ENCODE assay signal across 22 mouse cellular contexts in genomic region chr6:37748296-37748980, GRCm38 (mm10).
"Had no signal": no experiment of that assay in that cellular context is flagged by ENCODE, and none has a peak within 500 bp of the region (broad histone marks: within the 10 kb centered on the region; RNA-seq: fewer than 3 reads in every experiment).

No protein-coding gene starts in this region.

- H3K27ac ChIP-seq: kidney, embryonic 15.5 days; limb, embryonic 10.5 days; limb, embryonic 13.5 days; liver, embryonic 13.5 days; macrophage; midbrain, embryonic 12.5 days; midbrain, embryonic 15.5 days; neural tube, embryonic 12.5 days; neural tube, embryonic 15.5 days; stomach, embryonic 15.5 days had no signal

- DNase-seq: kidney, adult 2 months; kidney, postnatal 10 days; kidney, postnatal 36 days; liver; liver, embryonic 13.5 days; lung, adult 2 months; lung, postnatal 14 days; right cerebral cortex, adult 18-20 months; right cerebral cortex, postnatal 14 days; spleen, adult 18-20 months; thymus, adult 2 months; thymus, postnatal 14 days; thymus, postnatal 4 days had no signal

- H3K9ac ChIP-seq: kidney, embryonic 15.5 days; limb, embryonic 13.5 days; liver, embryonic 13.5 days; midbrain, embryonic 12.5 days; midbrain, embryonic 15.5 days; neural tube, embryonic 12.5 days; neural tube, embryonic 15.5 days; stomach, embryonic 15.5 days had no signal

- H3K27me3 ChIP-seq: kidney, embryonic 15.5 days; limb, embryonic 13.5 days; liver, embryonic 13.5 days; midbrain, embryonic 12.5 days; midbrain, embryonic 15.5 days; neural tube, embryonic 12.5 days; neural tube, embryonic 15.5 days; stomach, embryonic 15.5 days had no signal

- ATAC-seq: midbrain, embryonic 15.5 days had no signal

- H3K4me3 ChIP-seq: kidney, embryonic 15.5 days; limb, embryonic 10.5 days; limb, embryonic 13.5 days; liver, embryonic 13.5 days; midbrain, embryonic 12.5 days; midbrain, embryonic 15.5 days; neural tube, embryonic 12.5 days; neural tube, embryonic 15.5 days; stomach, embryonic 15.5 days had no signal

- H3K9me3 ChIP-seq: limb, embryonic 10.5 days; liver, embryonic 13.5 days; midbrain, embryonic 15.5 days; neural tube, embryonic 12.5 days; neural tube, embryonic 15.5 days; stomach, embryonic 15.5 days had no signal

- H3K4me1 ChIP-seq: limb, embryonic 10.5 days; limb, embryonic 13.5 days; liver, embryonic 13.5 days; midbrain, embryonic 12.5 days; midbrain, embryonic 15.5 days; neural tube, embryonic 12.5 days; neural tube, embryonic 15.5 days; stomach, embryonic 15.5 days had no signal

- H3K4me2 ChIP-seq: kidney, embryonic 15.5 days; limb, embryonic 13.5 days; liver, embryonic 13.5 days; midbrain, embryonic 12.5 days; midbrain, embryonic 15.5 days; neural tube, embryonic 12.5 days; neural tube, embryonic 15.5 days; stomach, embryonic 15.5 days had no signal

- H3K36me3 ChIP-seq: kidney, embryonic 15.5 days; limb, embryonic 10.5 days; limb, embryonic 13.5 days; liver, embryonic 13.5 days; midbrain, embryonic 12.5 days; midbrain, embryonic 15.5 days; neural tube, embryonic 12.5 days; neural tube, embryonic 15.5 days; stomach, embryonic 15.5 days had no signal
